15 mouse cellular contexts compared by ENCODE assay signal in the genomic region with DNA sequence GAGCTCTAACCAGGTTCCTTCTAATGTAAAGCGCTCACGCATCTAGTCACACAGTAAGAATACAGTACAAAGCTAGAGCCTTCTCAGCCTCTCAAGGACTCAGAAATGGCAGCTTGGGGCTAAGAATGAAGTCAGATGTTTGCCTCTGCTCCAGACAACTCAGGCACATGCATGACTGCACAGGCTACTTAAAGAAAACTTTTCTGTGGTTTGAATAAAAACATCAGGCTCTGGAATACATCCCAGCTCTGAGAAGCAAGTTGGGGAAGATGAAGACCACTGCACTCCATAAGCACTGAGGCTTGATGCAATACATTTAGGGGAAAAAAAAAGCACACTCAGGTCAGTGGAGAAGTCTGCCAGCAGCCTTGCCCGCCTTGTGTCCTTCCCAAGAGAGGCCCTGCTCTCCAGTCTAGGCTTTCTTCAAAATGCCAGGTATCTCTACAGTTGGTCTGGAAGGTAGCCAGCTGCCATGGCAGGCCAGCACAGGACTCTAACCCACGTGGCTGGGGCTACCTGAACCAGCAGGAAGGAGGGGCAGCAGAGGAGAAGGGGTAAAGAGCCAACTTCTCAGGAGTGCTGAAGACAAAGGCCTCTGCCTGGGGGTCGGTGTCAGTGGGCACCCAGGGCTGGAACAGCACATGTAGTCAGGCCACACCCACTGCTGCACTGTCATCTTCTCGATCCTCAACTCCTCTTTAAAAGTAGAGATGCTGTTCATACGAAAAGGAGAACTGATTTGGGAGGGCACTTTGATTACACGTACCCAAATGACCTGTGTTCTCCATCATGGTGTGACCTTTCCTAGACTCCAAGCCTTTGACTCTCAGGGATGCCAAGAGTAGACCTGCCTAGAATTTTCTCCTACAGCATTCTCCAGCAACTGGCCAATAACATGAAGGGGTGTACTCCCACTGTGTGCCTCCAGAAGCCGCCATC. TPM values are rescaled to one million over a fixed set of nuclear protein-coding genes. Genes with fewer than 3 reads are reported as not detected.
DNase-seq lines count a peak whose midpoint lies in the region; ATAC-seq and TF ChIP-seq lines count a peak whose summit lies in the region.
"Had no signal": no experiment of that assay in that cellular context is flagged by ENCODE, and none has a peak within 500 bp of the region (broad histone marks: within the 10 kb centered on the region; RNA-seq: fewer than 3 reads in every experiment).

No protein-coding gene starts in this region.

- no peaks in the 10 kb centered on the region for H3K9me3 ChIP-seq in embryonic facial prominence, embryonic 13.5 days
- H3K9me3 ChIP-seq in embryonic facial prominence, embryonic 10.5 days: no peaks in the 10 kb centered on the region
- no peaks in the 10 kb centered on the region for H3K9me3 ChIP-seq in hindbrain, embryonic 10.5 days
- H3K9me3 ChIP-seq: G1E had no signal

- H3K36me3 ChIP-seq in embryonic facial prominence, embryonic 13.5 days: peaks cover 73% of the 10 kb centered on the region
- peaks cover 100% of the 10 kb centered on the region for H3K36me3 ChIP-seq in embryonic facial prominence, embryonic 10.5 days (replicated peaks)
- peaks cover 98% of the 10 kb centered on the region for H3K36me3 ChIP-seq in hindbrain, embryonic 10.5 days

- intact Hi-C loops in left cerebral cortex, adult 2 months (cut with DNase I): no loop called here

- peaks cover 52% of the 10 kb centered on the region for H3K4me1 ChIP-seq in embryonic facial prominence, embryonic 13.5 days
- 0 out of 2 replicates have a peak, but pooled peaks cover 2% of the 10 kb centered on the region for H3K4me1 ChIP-seq in embryonic facial prominence, embryonic 10.5 days
- peaks cover 2% of the 10 kb centered on the region; the same call in 1 of the 2 replicates for H3K4me1 ChIP-seq in hindbrain, embryonic 10.5 days (replicated peaks)

- TF ChIP-seq CTCF in left cerebral cortex, adult 2 months (IDR thresholded peaks at IDR 0.05): no peak; the same call in 1 of the 2 replicates

- peak overlapping the region; percentile 65 for H3K27ac ChIP-seq in embryonic facial prominence, embryonic 13.5 days
- no peak overlapping the region for H3K27ac ChIP-seq in embryonic facial prominence, embryonic 10.5 days (replicated peaks)
- peak overlapping the region; percentile 76 for H3K27ac ChIP-seq in left cerebral cortex, adult 2 months
- no peak overlapping the region for H3K27ac ChIP-seq in hindbrain, embryonic 10.5 days

- no peak for DNase-seq in embryonic facial prominence, embryonic 10.5 days (ENCODE audit: low spot score)
- DNase-seq in left cerebral cortex, adult 2 months (ENCODE audit: extremely low spot score in 1 of 2, low spot score in 2 of 2): no peak
- DNase-seq in left cerebral cortex, adult 8-10 months (ENCODE audit: low spot score in 2 of 2): no peak
- DNase-seq in brain, adult 2 months (ENCODE audit: low read depth, low spot score): peak; percentile 64
- DNase-seq in kidney, postnatal 10 days: peak; percentile 70
- DNase-seq in hindbrain, embryonic 10.5 days (ENCODE audit: low spot score): no peak
- no peak for DNase-seq in adrenal gland, adult 8-10 months
- DNase-seq: gastrocnemius, postnatal 10 days; heart, postnatal 36 days; left cerebral cortex, postnatal 4 days; lung, postnatal 4 days; thymus, adult 2 months had no signal

- no peak overlapping the region for H3K4me3 ChIP-seq in embryonic facial prominence, embryonic 13.5 days
- H3K4me3 ChIP-seq in embryonic facial prominence, embryonic 10.5 days: no peak overlapping the region
- H3K4me3 ChIP-seq in left cerebral cortex, adult 2 months: no peak overlapping the region
- no peak overlapping the region for H3K4me3 ChIP-seq in hindbrain, embryonic 10.5 days

- no peak overlapping the region for H3K9ac ChIP-seq in embryonic facial prominence, embryonic 13.5 days

- no peak for ATAC-seq in embryonic facial prominence, embryonic 13.5 days (ENCODE audit: insufficient number of reproducible peaks, insufficient read depth, low FRiP score, low TSS enrichment, low read depth)

- H3K4me2 ChIP-seq in embryonic facial prominence, embryonic 13.5 days: no peak overlapping the region

- H3K27me3 ChIP-seq in embryonic facial prominence, embryonic 13.5 days: no peaks in the 10 kb centered on the region
- H3K27me3 ChIP-seq in embryonic facial prominence, embryonic 10.5 days (replicated peaks; ENCODE audit: low read depth, poor library complexity, severe bottlenecking): no peaks in the 10 kb centered on the region
- no peaks in the 10 kb centered on the region for H3K27me3 ChIP-seq in hindbrain, embryonic 10.5 days (ENCODE audit: insufficient read depth, poor library complexity, severe bottlenecking)

- WGBS in embryonic facial prominence, embryonic 13.5 days: 73% methylated on average over 9 of the region's 9 CpGs
- WGBS in embryonic facial prominence, embryonic 10.5 days: 86% methylated on average over 9 of the region's 9 CpGs
- WGBS in hindbrain, embryonic 10.5 days: 84% methylated on average over 9 of the region's 9 CpGs

RNA-seq across cellular contexts. Expression of a gene that starts 45.4 kb away (rescaled TPM):
- 28.0 and 28.9 TPM in 2 replicates for polyA plus RNA-seq in embryonic facial prominence, embryonic 13.5 days (2015; fragmentation: Nextera tagmentation; extraction: Ambion mirVana)
- 37.4 and 38.4 TPM in 2 replicates for polyA plus RNA-seq in embryonic facial prominence, embryonic 10.5 days (2016; fragmentation: Nextera tagmentation; extraction: Ambion mirVana)
- 10 to 100 TPM; 52.8 to 54.2 TPM for total RNA-seq in left cerebral cortex, adult 2 months (2021)
- total RNA-seq in left cerebral cortex, adult 8-10 months (2022): 10 to 100 TPM; 41.2 to 50.7 (median 46.4) TPM
- 46.0 and 50.4 TPM in 2 replicates for polyA plus RNA-seq in hindbrain, embryonic 10.5 days (2016; fragmentation: Nextera tagmentation; extraction: Ambion mirVana)
- 10 to 100 TPM; 32.4 to 41.5 (median 36.8) TPM for total RNA-seq in adrenal gland, adult 8-10 months (2022)

RNA-seq across cellular contexts. Expression of a gene that starts 45.6 kb away (rescaled TPM):
- 0.10 TPM in 1 of 2 replicates, not detected in the other for polyA plus RNA-seq in embryonic facial prominence, embryonic 13.5 days (2015; fragmentation: Nextera tagmentation; extraction: Ambion mirVana)
- polyA plus RNA-seq in embryonic facial prominence, embryonic 10.5 days (2016; fragmentation: Nextera tagmentation; extraction: Ambion mirVana): 0.09 TPM in 1 of 2 replicates, not detected in the other
- total RNA-seq in left cerebral cortex, adult 2 months (2021): not detected
- under 1 TPM in 2 of 4 experiments, not detected in 2; 0.11 to 0.19 TPM for total RNA-seq in left cerebral cortex, adult 8-10 months (2022)
- polyA plus RNA-seq in hindbrain, embryonic 10.5 days (2016; fragmentation: Nextera tagmentation; extraction: Ambion mirVana): 0.07 and 0.13 TPM in 2 replicates
- under 1 TPM; 0.07 to 0.12 (median 0.10) TPM for total RNA-seq in adrenal gland, adult 8-10 months (2022)
- total RNA-seq: gastrocnemius, postnatal 10 days; heart, postnatal 36 days had no signal
- polyA plus RNA-seq: G1E; spleen, adult 2 months had no signal

Comparison
In these comparisons a context has a peak if more than half of its experiments do, and no peak if none do; other contexts are left out.
1. H3K27ac ChIP-seq: peak in embryonic facial prominence, embryonic 13.5 days (single experiment) and left cerebral cortex, adult 2 months (single experiment); none in embryonic facial prominence, embryonic 10.5 days (single experiment) and hindbrain, embryonic 10.5 days (single experiment).
2. DNase-seq: peak in brain, adult 2 months (single experiment) and kidney, postnatal 10 days (single experiment); none in embryonic facial prominence, embryonic 10.5 days (single experiment), left cerebral cortex, adult 2 months (0 of 2), left cerebral cortex, adult 8-10 months (0 of 2), hindbrain, embryonic 10.5 days (single experiment) and adrenal gland, adult 8-10 months (single experiment).